Mouse (Mus musculus) embryonic fibroblast, embryonic 13.5 days (primary cell): ENCODE measurements at regions not wholly inside any gene's neighbourhood (a gene's known extent, or its start where the extent isn't known, plus 50 kb on each side); places are given as distances from the start of the nearest gene placed in this dataset.

ENCODE experiments used
- H3K27ac ChIP-seq: 2 replicates; pipeline ENCODE4 v1.5.1; 2012; ENCODE audit warnings: low read length, control low read depth, inconsistent platforms; ENCODE audit not compliant: insufficient read depth
- H3K4me1 ChIP-seq: 2 replicates; pipeline ENCODE4 v1.6.1; 2011; ENCODE audit warnings: low read length; ENCODE audit not compliant: control insufficient read depth, insufficient read depth
- H3K4me3 ChIP-seq: 2 replicates; pipeline ENCODE4 v1.5.1; 2011; ENCODE audit warnings: mild to moderate bottlenecking, control low read depth, low read length; ENCODE audit not compliant: insufficient read depth
- CTCF ChIP-seq: IDR thresholded peaks from 2 replicates; pipeline ENCODE4 v1.5.1; 2011; ENCODE audit warnings: mild to moderate bottlenecking, control low read depth, low read length, moderate library complexity, borderline replicate concordance; ENCODE audit not compliant: insufficient read depth
- POLR2A ChIP-seq: IDR thresholded peaks from 2 replicates; pipeline ENCODE4 v1.6.1; 2011; ENCODE audit warnings: low read depth, mild to moderate bottlenecking, control low read depth, low read length, moderate library complexity

GRCm38 (mm10) chr17:16372976-16373375 lies 542.1 kb upstream of the Rgmb start:
- TF ChIP-seq POLR2A, result no peak
- no peak for TF ChIP-seq CTCF
- Histone ChIP-seq H3K4me3 (no peak overlapping the region), H3K4me1 (no peaks in the 10 kb centered on the region), H3K27ac (no peak overlapping the region)

GRCm38 (mm10) chr17:16344061-16344460 lies 513.2 kb upstream of the Rgmb start:
- Histone ChIP-seq H3K27ac (peak overlapping the region; percentile 76), H3K4me1 (peaks cover 9% of the 10 kb centered on the region), H3K4me3 (no peak overlapping the region)
- TF ChIP-seq POLR2A (no peak), CTCF (no peak)

- TF ChIP-seq POLR2A (no peak), CTCF (no peak)
- Histone ChIP-seq H3K4me3 (no peak overlapping the region), H3K27ac (no peak overlapping the region), H3K4me1 (peaks cover 9% of the 10 kb centered on the region)
These were observed 511.9 kb upstream of the Rgmb start for GRCm38 (mm10) chr17:16342785-16343184.

GRCm38 (mm10) chr17:16339720-16340470 lies 509.1 kb upstream of the Rgmb start:
- peak overlapping the region; percentile 66 for H3K27ac ChIP-seq
- H3K4me1 ChIP-seq, result peaks cover 9% of the 10 kb centered on the region
- no peak for TF ChIP-seq CTCF
- H3K4me3 ChIP-seq, result no peak overlapping the region

GRCm38 (mm10) chr17:16311914-16312313 lies 481.1 kb upstream of the Rgmb start:
- no peak overlapping the region for H3K27ac ChIP-seq
- H3K4me1 ChIP-seq, result no peaks in the 10 kb centered on the region
- TF ChIP-seq POLR2A (no peak), CTCF (no peak)
- no peak overlapping the region for H3K4me3 ChIP-seq

- no peaks in the 10 kb centered on the region for H3K4me1 ChIP-seq
- TF ChIP-seq POLR2A (no peak), CTCF (no peak)
- H3K27ac ChIP-seq, result no peak overlapping the region
- H3K4me3 ChIP-seq, result no peak overlapping the region
These were observed 480.5 kb upstream of the Rgmb start for GRCm38 (mm10) chr17:16311196-16311873.

GRCm38 (mm10) chr17:16301776-16302175 lies 470.9 kb upstream of the Rgmb start:
- no peak overlapping the region for H3K4me3 ChIP-seq
- no peak overlapping the region for H3K27ac ChIP-seq
- TF ChIP-seq CTCF (no peak), POLR2A (no peak)
- H3K4me1 ChIP-seq, result no peaks in the 10 kb centered on the region

- Histone ChIP-seq H3K27ac (no peak overlapping the region), H3K4me1 (no peaks in the 10 kb centered on the region), H3K4me3 (no peak overlapping the region)
- TF ChIP-seq POLR2A, result no peak
- TF ChIP-seq CTCF, result no peak
These were observed 467.7 kb upstream of the Rgmb start for GRCm38 (mm10) chr17:16298553-16298952.
